Mouse (Mus musculus): Measurements from ENCODE around the gene Fxyd3. TPM values are rescaled to one million over a fixed set of nuclear protein-coding genes. Genes with fewer than 3 reads are reported as not detected.

Gene Fxyd3
- 1 to 10 TPM in 2 of 4 experiments, under 1 TPM in 2; 0.71 to 4.8 (median 1.6) TPM for total RNA-seq (2022)

DNA sequence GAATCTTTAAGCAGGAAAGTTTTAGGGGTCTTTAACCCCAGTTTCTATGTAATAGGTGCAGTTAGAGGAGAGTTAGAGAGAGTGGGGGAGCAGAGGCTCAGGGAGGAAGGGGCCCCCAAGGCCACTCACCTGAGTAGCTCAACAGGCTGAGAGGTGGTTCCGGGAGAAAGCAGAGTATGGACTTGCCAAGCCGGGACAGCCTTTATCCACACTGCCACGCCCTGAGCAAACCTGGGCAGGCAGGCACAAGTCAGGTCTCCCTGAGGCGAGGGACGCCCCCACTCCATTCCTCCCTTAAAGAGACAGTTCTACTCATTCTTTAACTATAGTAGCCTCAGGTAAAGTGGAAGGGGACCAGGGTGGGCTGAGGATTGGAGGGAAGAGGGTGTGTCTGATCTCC lies at the start of gene Fxyd3:
TSS of gene Fxyd3 (minus strand) at position 213 of the 400 bp plus-strand sequence.
- DNase-seq (ENCODE audit: low spot score), result no peak

DNA sequence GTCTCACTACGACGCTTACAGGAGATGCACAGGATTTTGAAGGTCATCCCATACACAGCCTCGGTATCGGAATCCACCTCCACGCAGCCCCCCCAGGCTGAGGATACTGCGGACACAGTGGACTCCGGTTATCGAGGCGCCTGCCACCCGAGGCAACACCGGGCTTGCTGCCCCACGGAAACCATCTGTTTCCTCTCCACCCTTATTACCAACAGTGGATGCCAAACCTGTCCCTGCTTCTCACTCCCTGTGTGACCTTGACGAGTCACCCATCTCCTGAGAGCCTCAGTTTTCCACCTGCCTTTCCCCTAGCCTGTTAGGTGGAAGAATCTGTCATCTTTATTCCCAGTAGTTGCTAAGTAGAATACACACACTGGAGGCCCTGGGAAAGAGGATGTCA lies 48.6 kb upstream of the Fxyd3 start:
- no peak for DNase-seq (ENCODE audit: low spot score)

DNA sequence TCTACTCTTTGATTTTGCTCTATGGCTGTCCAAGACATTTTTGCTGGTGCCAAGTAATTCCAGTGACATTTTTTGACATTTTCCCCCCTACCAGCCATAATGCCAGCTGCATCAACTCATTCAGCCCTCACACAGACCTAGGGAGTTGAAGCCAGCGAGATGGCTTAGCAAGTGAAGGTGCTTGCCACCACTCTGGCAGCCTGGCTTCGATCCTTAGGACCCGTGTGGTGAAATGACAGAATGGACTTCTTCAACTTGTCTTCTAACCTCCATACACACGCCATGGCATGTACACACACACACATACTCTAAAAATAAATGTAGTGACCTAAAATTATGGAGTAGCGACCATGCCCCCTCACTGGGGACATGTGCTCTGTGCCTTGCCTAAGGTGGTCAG lies 47.9 kb upstream of the Fxyd3 start:
- no peak for DNase-seq (ENCODE audit: low spot score)

DNA sequence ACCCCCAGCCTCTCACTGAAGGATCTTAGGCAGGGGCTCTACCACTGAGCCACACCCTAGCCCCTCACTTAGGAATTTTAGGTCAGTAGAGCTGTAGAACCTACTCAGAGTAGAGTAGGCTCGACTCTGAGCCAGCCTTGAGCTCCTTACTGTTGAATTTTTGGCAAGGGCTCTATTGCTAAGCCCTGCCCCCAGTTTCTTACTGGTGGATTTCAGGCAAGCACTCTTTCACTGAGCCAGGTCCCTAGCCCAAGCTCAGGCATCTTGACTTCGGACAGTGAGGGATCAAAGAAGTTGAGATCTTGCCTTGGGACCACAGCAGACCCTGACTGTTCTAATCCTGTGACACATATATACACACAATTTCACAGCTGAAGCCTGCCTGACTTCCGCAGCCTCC lies 47.2 kb upstream of the Fxyd3 start:
- DNase-seq (ENCODE audit: low spot score), result no peak

DNA sequence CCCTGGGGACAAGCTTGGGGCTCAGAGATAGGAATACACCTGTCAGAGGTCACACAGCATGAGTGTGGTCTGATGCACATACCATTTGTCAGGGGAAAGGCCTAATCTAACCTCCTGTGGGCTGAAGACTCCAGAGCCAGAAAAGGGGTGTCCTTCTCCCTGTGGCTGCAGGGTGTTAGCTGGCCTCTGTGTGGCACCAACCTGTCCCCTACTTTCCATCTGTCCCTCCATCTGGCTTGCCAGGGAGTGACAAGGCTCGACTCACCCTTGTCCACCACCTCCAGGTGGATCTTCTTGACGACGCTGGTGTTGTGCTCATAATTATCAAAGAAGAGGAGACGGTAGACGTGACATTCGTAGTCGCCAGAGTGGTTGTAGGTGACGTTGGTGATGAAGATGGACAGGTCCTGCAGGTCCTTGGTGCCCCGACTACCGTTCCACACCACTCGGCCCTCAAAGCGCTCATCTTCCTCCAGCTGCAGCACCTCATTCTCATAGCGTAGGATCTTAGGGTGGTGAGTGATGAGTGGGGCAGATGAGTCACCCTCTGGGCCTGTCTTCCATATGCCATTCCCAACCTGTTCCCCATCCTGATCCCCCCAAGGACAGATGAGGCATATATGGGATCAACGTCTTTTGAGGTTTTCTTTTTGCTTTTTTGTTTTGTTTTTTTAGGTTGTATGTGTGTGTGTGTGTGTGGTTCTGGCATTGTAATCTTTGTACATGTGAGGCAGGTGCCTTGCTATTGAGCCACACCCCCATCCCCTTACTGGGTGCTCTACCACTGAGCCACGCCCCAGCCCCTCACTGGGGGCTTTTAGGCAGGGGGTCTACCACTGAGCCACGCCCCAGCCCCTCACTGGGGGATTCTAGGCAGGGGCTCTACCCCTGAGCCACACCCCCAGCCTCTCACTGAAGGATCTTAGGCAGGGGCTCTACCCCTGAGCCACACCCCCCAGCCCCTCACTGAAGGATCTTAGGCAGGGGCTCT lies 46.4 kb upstream of the Fxyd3 start:
- no peak for DNase-seq (ENCODE audit: low spot score)

DNA sequence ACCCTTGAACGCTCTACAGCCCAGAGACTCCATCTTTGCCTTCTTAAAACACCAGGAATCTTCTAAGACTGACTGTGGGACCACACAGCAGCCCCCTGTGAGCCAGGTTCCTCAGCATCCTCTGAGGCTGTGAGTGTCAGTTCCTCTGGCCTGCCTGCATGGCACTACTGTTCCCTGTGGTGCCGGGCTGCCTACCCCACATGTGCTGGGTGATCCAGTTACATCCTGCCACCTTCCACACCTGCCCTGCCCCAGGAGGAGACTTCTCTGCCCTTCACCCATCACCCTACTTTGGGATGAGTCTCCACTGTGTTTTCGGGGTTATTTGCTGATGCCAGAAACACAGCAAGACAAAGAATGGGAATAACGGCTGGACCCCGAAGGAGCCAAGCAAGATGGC lies 43.1 kb upstream of the Fxyd3 start:
- DNase-seq (ENCODE audit: low spot score), result no peak

DNA sequence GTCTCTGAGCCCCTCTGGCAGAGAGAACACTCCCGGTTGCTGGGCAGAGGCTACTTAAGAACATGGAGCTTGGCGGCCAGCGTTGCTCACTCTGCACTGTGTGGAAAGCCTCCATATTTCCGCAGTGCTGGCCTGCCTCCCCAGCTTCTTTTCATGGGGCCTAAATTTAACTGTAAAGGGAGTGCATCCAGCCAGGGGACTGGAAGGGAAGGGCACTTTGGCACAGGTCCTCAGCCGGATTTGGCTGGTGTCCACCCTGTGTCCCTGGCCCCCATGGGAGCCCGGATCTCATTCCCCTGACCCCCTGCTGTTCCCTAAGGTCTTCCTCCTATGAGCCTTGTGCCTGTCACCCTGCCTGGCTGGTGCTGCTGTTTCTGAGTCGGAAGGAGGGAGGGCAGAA lies 42.0 kb upstream of the Fxyd3 start:
- peak; percentile 49 for DNase-seq (ENCODE audit: low spot score)

DNA sequence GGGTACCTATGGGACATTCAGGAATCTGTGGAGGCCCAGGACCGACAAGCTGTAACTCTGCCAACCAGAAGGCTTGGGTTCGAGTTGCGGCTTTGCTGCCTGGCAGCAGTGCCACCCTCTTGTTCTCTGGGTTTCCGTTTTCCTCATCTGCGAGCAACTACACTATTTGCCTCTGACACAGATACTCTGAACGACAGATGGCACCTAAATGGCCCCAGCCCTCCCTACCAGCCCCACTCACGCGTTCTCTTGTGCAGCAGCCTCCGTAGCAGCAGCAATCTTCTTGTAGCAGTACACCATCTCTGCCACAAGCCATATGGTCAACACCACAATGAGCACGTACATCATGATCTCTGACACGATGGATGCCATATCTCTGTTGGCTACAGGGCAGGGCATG lies 41.0 kb upstream of the Fxyd3 start:
- no peak for DNase-seq (ENCODE audit: low spot score)

DNA sequence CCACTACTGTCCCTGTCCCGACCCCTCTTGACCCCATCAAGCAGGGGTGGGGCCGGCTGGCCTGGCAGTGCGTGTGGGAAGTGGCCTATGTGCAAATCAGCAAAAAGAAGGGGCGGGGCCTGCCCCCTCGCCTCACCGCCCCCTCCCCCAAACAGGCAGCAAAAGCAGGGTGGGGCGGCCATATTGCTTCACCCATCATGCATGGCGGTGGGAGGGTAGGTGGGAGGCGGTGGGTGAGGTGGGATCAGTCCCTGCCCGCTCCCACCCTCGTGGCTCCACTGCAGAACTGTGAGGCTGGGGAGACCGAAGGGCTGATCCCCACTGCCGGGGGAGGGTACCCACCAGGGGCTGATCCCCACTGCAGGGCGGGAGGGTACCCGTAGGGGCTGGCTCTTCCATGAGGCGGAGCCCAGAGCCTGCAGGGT lies 40.2 kb upstream of the Fxyd3 start:
- DNase-seq (ENCODE audit: low spot score), result no peak

DNA sequence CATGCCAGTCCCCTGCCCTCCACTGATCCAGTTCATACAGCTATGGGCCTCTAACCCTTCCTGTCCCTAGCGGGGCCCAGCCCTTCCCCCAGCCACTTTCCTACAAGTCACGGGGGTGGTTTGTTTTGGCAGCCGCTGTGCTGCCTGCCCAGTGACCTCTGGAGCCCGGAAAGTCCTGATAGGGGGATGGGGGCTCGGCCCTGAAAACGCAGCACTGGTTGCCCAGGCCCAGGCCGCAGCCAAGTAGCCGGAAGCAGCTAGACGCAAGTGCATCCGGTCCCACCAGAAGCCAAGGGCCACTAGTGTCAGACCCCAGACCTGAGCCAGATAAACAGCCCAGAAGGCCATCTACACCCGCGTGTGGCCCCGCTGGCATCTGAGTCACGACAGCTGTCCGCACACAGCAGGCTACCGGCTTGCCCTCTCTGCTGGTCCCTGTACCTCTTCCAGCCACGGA lies 39.1 kb upstream of the Fxyd3 start:
- DNase-seq (ENCODE audit: low spot score), result peak; percentile 77

DNA sequence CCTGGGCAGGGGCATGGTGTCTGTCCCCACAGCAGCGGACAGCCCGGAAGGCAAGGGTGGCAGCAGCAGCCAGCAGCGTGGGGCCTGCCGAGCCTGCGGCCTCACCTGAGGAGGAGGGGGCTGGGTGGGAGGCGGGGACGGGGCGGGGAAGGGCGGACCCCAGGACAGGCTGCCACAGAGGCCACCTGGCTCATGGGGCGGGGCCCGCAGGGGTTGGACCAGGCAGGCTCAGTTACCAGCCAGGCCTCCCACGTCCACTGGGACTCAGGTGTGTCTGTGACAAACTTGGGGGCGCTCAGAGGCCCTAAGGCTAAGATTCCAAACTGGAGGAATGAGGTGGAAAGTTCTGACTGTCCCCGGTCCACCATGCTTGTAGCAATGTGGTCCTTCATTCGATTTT lies 38.7 kb upstream of the Fxyd3 start, which contains the start of gene Hpn:
TSS of gene Hpn (minus strand) at position 109 of the 400 bp plus-strand sequence.
- DNase-seq (ENCODE audit: low spot score), result no peak

DNA sequence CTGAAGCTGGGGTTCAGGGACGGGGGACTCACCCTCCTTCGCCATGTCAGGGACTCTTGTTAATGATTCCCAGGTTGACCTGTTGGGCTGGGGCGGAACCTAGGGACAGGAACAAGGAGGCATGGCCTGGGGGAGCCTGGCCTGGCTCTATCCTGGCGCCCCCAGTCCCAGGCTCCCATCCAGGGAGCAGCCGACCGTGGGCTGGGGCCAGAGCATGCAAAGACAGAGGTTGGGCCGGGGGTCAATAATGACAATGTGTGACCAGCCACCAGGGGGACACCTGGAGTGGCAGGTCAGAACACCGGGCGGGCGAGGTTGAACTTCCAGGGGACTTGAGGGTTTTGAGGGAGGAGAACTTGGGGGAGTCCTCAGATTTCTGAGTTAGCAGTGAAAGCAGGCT lies 38.1 kb upstream of the Fxyd3 start:
- no peak for DNase-seq (ENCODE audit: low spot score)

DNA sequence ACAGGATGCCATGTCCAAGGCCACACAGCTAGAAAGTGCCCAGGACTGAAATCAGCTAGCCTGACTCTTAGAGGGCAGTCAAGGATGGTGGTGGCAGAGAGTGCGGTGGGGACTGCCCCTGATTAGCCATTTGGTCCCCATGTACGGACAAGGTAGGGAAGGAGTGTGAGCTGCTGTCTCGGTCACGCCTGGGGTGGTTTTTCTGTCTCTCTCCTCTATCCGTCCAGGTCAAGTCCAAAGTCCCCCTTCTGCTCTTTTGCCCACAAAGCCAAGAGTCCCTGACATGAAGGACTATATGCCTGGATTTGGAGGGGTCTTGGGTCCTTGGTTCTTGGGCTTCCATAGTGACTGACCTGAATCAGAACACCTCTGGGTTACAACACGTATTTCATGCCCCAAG lies 37.3 kb upstream of the Fxyd3 start:
- no peak for DNase-seq (ENCODE audit: low spot score)

DNA sequence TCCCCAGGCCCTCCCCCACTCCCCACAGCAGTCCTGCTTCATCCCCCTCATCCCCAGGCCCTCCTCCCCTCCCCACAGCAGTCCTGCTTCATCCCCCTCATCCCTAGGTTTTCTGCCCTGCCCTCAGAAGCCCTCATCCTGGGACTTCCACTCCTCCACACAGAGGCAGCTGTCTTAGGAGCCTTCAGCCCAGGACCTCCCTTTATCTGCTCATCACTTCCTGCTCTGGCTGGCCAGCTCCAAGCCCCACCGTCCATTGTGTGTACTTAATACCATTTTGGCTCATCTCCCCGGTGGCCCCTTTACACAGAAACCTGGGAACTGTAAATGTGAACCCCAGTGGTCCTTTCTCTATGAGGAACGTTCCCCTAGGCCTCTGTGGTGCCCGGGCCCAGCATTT lies 35.5 kb upstream of the Fxyd3 start:
- DNase-seq (ENCODE audit: low spot score), result no peak

DNA sequence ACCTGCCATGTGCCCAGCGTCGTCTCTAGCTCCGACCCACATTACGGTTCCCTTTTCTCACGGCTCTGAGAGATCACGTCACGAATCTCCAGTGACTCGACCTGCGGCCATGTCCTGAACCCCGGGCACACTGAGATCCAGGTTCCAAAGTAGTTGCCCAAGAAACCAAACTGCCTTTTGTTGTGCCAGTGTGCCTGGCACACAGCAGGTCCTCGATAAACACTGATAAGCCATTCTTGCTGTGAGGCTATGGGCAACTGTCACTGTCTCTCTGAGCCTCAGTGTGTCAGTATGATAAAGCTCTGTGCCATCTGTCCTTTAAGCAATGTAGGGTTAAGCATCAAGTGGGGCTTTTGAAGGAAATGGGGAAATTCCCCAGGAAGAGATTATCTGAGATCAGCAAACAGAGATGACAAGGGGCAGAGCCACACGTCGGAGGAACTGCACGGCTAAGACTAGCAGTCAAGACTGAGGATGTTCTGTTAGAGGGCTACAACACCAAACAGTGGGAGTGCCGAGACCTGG lies 34.4 kb upstream of the Fxyd3 start:
- DNase-seq (ENCODE audit: low spot score), result no peak

DNA sequence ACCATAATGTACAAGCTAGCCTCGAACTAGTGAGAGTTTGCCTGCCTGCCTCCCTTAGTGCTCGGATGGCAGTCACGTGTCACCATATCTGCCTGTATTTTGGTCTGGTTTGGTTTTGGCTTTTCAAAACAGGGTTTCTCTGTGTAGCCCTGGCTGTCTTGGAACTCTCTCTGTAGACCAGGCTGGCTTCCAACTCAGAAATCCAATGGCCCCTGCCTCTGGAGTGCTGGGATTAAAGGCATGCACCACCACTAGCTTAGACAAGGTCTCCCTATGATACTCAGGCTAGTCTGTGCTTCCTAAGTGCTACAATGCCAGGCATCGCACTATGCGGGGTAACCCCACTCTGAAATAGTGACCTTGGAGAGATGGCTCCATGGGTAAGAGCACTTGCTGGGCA lies 33.3 kb upstream of the Fxyd3 start:
- DNase-seq (ENCODE audit: low spot score), result no peak

DNA sequence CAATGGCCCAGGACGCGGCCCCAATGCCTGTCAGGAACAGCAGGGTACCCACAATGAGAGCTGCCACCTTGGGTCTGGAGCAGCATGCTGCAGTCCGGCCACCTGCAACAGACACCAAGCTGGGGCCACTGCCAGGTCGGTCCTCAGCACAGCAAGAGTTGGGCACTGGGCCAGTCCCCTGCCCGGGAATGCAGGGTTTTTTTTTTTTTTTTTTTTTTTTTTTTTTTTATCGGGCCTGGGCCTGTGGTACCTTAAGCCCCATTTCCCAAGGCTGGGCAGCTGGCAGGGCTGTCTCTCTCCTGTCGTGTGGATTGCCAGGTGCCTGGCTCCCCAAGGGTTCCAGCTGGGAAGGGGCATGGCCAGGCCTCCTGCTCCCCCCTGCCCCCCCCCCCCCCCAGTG lies 32.6 kb upstream of the Fxyd3 start:
- DNase-seq (ENCODE audit: low spot score), result no peak

DNA sequence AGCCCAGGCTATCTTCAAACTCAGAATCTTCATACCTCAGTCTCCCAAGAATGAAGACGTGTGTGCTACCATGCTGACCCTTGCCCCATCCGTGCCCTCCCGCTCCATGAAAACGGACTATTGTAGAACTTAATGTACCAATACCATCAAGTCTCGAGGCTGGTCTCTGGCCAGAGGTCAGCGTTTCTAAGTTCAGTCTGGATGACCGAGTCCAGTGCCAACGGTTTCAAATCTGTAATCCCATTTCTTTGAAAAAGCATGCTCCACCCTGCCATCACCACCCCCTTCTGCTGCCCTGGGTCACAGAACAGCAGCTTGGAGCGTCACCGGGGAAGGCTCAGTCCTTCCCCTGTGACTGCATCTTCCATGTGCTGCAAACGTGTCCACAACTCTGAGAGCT lies 31.3 kb upstream of the Fxyd3 start:
- no peak for DNase-seq (ENCODE audit: low spot score)

DNA sequence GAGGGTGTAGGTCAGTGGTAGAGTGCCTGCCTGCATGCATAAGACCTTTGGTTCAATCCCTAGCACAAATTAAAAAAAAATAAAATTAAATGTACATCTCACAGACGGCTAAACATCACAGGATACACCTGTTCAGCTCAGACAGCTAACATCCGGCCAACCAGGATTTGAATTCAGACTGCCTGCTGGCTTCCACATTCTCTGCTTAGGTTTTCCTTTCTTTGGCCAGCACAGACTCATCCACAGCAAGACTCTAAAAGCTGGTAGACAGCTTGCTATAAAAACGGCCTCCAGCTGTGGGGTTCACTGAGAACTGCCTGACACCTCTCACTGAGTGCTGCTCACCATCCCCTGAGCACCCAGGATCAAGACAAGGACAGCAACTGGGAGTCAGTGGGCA lies 29.7 kb upstream of the Fxyd3 start:
- no peak for DNase-seq (ENCODE audit: low spot score)

DNA sequence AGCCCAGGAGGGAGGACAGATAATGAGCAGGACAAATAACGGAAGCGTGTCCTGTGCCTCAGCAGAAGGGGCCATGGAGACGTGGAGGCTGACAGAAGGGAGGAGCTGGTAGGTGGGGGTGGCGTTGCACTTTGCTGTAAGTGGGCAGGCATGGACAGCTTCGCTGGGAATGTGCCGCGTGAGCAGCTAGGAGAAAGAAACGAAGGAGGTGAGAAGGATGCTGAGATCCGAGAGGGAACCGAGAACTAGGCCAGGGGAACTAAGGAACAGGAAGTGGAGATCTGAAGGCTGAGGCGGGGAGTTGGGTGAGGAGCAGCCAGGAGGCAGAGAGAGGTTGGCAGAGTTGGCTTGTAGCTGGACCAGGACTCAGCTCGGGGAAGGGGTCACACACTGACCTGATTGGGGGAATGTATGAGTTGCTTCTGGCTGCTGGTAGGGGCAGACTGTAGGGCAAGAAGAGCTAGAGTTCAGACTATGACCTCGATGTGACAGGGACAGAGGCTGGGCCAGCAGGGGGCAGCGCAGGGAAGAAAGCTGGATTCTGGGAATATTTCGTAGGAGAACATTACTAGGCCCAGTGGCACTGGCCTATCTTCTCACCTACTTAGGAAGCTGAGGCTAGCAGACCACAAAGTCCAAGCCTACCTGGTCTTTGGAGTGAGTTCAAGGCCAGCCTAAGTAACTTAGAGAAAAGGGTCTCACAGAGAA lies 28.7 kb upstream of the Fxyd3 start:
- no peak for DNase-seq (ENCODE audit: low spot score)

DNA sequence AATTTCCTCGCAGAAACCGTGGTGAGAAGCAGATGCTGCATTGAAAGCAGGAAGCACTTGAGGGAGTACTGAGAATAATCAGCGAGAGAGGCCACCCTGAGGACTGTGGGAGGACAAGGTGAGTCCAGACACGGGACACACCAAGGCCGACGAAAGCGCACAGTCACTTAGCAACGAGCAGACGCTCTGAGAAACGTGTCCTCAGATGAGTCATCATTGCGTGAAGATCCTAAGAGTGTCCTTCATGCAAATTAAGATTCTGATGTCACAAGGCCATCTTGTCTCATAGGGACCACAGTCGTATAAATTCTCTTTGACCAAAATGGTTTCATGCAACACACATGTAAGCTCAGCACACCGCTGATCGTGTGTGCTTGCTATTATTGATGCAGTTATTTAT lies 24.3 kb upstream of the Fxyd3 start:
- no peak for DNase-seq (ENCODE audit: low spot score)

DNA sequence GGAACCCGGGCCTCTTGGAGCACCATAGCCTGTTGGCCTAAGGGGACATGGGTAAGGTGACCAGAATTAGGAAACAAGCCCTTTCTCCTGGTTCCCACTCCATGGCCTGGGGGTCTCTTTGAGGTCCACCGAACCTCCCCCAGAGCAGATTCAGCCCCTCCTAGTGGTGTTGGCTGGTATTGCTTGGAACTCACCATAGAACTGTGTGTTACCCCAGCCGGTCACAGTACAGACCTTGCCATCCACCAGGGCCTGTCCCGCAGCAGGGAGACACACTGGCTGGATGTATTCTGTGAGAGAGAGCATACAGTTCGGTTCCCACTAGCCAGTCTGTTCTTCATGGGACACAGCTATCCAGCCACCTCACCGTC lies 23.1 kb upstream of the Fxyd3 start:
- no peak for DNase-seq (ENCODE audit: low spot score)
